Mouse (Mus musculus) megakaryocyte, adult 5-6 weeks (primary cell): Measurements from ENCODE around the gene Pi4kb. TPM values are rescaled to one million over a fixed set of nuclear protein-coding genes. Genes with fewer than 3 reads are reported as not detected.
"Not testable (repeated sequence)": the region's sequence is repeated elsewhere in the genome, so short reads cannot be mapped to it uniquely, and the experiment has no call there.

Source experiments
- ATAC-seq: 2 replicates; pipeline ENCODE4 v1.8.0; 2016; ENCODE audit warnings: mild to moderate bottlenecking, inconsistent platforms; ENCODE audit not compliant: poor library complexity, severe bottlenecking
- total RNA-seq, 2 experiments: library from RNA; stranded (forward) in 1 of 2; stranded (reverse) in 1 of 2; fragments of 153-499, 151-499 nt in 1 of 2; fragments of 221-1000, 200-1000 nt in 1 of 2; gene quantifications; 2 replicates each; pipeline versions ENCODE4 v1.2.3 to v1.2.4; 2015 to 2017

Pi4kb gene
- total RNA-seq (2015) (22.2 and 31.4 TPM in 2 replicates), total RNA-seq (2017) (17.9 and 21.4 TPM in 2 replicates)

GRCm38 (mm10) chr3:94974528-94975422 lies at the start of gene Pi4kb:
TSS of gene Pi4kb (plus strand) at chr3:94974731.
- peak; percentile 94 for ATAC-seq

- peak; percentile 38 for ATAC-seq
Measured at GRCm38 (mm10) chr3:94926301-94926736, 48.2 kb upstream of the Pi4kb start.

- not testable (repeated sequence) for ATAC-seq
Measured at GRCm38 (mm10) chr3:94928979-94929378, 45.6 kb upstream of the Pi4kb start.

- not testable (repeated sequence) for ATAC-seq
Measured at GRCm38 (mm10) chr3:94930386-94931266, 43.9 kb upstream of the Pi4kb start.

- not testable (repeated sequence) for ATAC-seq
Measured at GRCm38 (mm10) chr3:94931427-94932082, 43.0 kb upstream of the Pi4kb start.

- ATAC-seq: not testable (repeated sequence)
Measured at GRCm38 (mm10) chr3:94932279-94932678, 42.3 kb upstream of the Pi4kb start.

GRCm38 (mm10) chr3:94932809-94933564 lies 41.5 kb upstream of the Pi4kb start, which contains the start of gene Selenbp1:
TSS of gene Selenbp1 (plus strand) at chr3:94933056.
- ATAC-seq: peak; percentile 88

- ATAC-seq: not testable (repeated sequence)
Measured at GRCm38 (mm10) chr3:94933604-94934003, 40.9 kb upstream of the Pi4kb start.

- not testable (repeated sequence) for ATAC-seq
Measured at GRCm38 (mm10) chr3:94934564-94934963, 40.0 kb upstream of the Pi4kb start.

GRCm38 (mm10) chr3:94935332-94935731 lies 39.2 kb upstream of the Pi4kb start:
- ATAC-seq: not testable (repeated sequence)

GRCm38 (mm10) chr3:94936147-94936546 lies 38.4 kb upstream of the Pi4kb start:
- not testable (repeated sequence) for ATAC-seq

- ATAC-seq: not testable (repeated sequence)
Measured at GRCm38 (mm10) chr3:94937194-94937593, 37.3 kb upstream of the Pi4kb start.

- ATAC-seq: not testable (repeated sequence)
Measured at GRCm38 (mm10) chr3:94940033-94940432, 34.5 kb upstream of the Pi4kb start.

GRCm38 (mm10) chr3:94942211-94942967 lies 32.1 kb upstream of the Pi4kb start:
- ATAC-seq: peak; percentile 52

GRCm38 (mm10) chr3:94943706-94944105 lies 30.8 kb upstream of the Pi4kb start:
- peak; percentile 71 for ATAC-seq

GRCm38 (mm10) chr3:94948066-94948614 lies 26.4 kb upstream of the Pi4kb start:
- ATAC-seq: 0 out of 2 replicates have a peak, but pooled peaks have one; percentile 28

- ATAC-seq: no peak
Measured at GRCm38 (mm10) chr3:94949645-94950044, 24.9 kb upstream of the Pi4kb start.

- peak; percentile 47 for ATAC-seq
Measured at GRCm38 (mm10) chr3:94952806-94953205, 21.7 kb upstream of the Pi4kb start.

- no peak for ATAC-seq
Measured at GRCm38 (mm10) chr3:94953384-94953763, 21.2 kb upstream of the Pi4kb start.
